Mouse (Mus musculus) C2C12 (cell line): ENCODE data around the gene Man2a2. TPM values are rescaled to one million over a fixed set of nuclear protein-coding genes. Genes with fewer than 3 reads are reported as not detected.
"Not testable (repeated sequence)": the region's sequence is repeated elsewhere in the genome, so short reads cannot be mapped to it uniquely, and the experiment has no call there.

Source experiments
- H3K27me3 ChIP-seq: one replicate; pipeline ENCODE4 v1.6.1; 2011; ENCODE audit not compliant: control insufficient read depth, insufficient read depth, insufficient read length
- H3K36me3 ChIP-seq: one replicate; pipeline ENCODE4 v1.6.1; 2011; ENCODE audit not compliant: control insufficient read depth, insufficient read depth
- H3K4me3 ChIP-seq: one replicate; pipeline ENCODE4 v1.5.1; 2011; ENCODE audit warnings: mild to moderate bottlenecking, control low read depth; ENCODE audit not compliant: poor library complexity, insufficient read depth, severe bottlenecking
- H3K79me2 ChIP-seq: one replicate; pipeline ENCODE4 v1.6.1; 2011; ENCODE audit not compliant: control insufficient read depth, insufficient read depth
- H3K79me3 ChIP-seq: one replicate; pipeline ENCODE4 v1.6.1; 2011; ENCODE audit warnings: low read depth, control low read depth
- H3ac ChIP-seq: one replicate; pipeline ENCODE3; 2011; ENCODE audit warnings: low read depth; ENCODE audit not compliant: control insufficient read depth, insufficient read length
- CEBPB ChIP-seq: IDR thresholded peaks from one replicate; pipeline ENCODE4 v1.6.1; 2011; ENCODE audit warnings: low read depth, mild to moderate bottlenecking, control low read depth, moderate library complexity
- CTCF ChIP-seq: IDR thresholded peaks from one replicate; pipeline ENCODE4 v1.5.1; 2011; ENCODE audit not compliant: control insufficient read depth, insufficient read depth, insufficient read length
- FOSL1 ChIP-seq: IDR thresholded peaks from one replicate; pipeline ENCODE4 v1.8.0; 2011; ENCODE audit warnings: mild to moderate bottlenecking, low read length; ENCODE audit not compliant: poor library complexity, insufficient read depth, severe bottlenecking
- MAX ChIP-seq: IDR thresholded peaks from one replicate; pipeline ENCODE4 v1.6.1; 2011; ENCODE audit warnings: mild to moderate bottlenecking, control low read depth
- MYOD1 ChIP-seq: IDR thresholded peaks from one replicate; pipeline ENCODE4 v1.6.1; 2011; ENCODE audit warnings: low read depth; ENCODE audit not compliant: control insufficient read depth, insufficient read length
- MYOG ChIP-seq: IDR thresholded peaks from one replicate; pipeline ENCODE4 v1.6.1; 2011; ENCODE audit not compliant: control insufficient read depth, insufficient read length; ENCODE audit errors: extremely low read depth
- USF1 ChIP-seq: IDR thresholded peaks from one replicate; pipeline ENCODE4 v1.6.1; 2011; ENCODE audit warnings: low read depth, mild to moderate bottlenecking, control low read depth, moderate library complexity
- polyA plus RNA-seq: library from polyadenylated mRNA; unstranded; fragments of >200 nt; fragmentation: generic; extraction: Trizol; gene quantifications from one replicate; pipeline ENCODE4 v1.2.1, GENCODE M21; 2012; ENCODE audit warnings: missing spikeins

The Man2a2 gene
- polyA plus RNA-seq, 1 experiment = 21.5 TPM

GRCm38 (mm10) chr7:80397986-80398385 is 26.8 kb upstream of the Man2a2 start:
- TF ChIP-seq MYOD1 = no peak
- no peak for TF ChIP-seq MYOG
- no peak for TF ChIP-seq CTCF
- TF ChIP-seq MAX = no peak
- TF ChIP-seq USF1 = no peak
- no peak for TF ChIP-seq FOSL1
- TF ChIP-seq CEBPB = no peak
- H3K27me3 ChIP-seq = no peaks in the 10 kb centered on the region
- H3ac ChIP-seq = no peak overlapping the region
- peaks cover 43% of the 10 kb centered on the region for H3K36me3 ChIP-seq
- peaks cover 30% of the 10 kb centered on the region for H3K79me3 ChIP-seq
- peaks cover 59% of the 10 kb centered on the region for H3K79me2 ChIP-seq
- H3K4me3 ChIP-seq = no peak overlapping the region

DNA sequence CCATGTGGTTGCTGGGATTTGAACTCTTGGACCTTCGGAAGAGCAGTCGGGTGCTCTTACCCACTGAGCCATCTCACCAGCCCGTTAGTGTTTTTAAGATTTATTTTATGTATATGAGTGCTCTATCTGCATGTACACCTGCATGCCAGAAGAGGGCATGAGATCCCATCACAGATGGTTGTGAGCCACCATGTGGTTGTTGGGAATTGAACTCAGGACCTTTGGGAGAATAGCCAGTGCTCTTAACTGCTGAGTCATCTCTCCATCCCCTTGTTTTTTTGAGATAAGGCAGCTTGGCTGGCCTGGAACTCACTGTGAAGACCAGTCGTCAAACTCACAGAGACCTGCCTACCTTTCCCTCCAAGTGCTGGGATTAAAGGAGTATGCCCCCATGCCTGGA is 25.3 kb upstream of the Man2a2 start:
- Histone ChIP-seq H3K79me2 (peaks cover 48% of the 10 kb centered on the region), H3K36me3 (peaks cover 58% of the 10 kb centered on the region), H3K79me3 (peaks cover 28% of the 10 kb centered on the region)
- not testable (repeated sequence) for H3K4me3 ChIP-seq, H3ac ChIP-seq, H3K27me3 ChIP-seq

DNA sequence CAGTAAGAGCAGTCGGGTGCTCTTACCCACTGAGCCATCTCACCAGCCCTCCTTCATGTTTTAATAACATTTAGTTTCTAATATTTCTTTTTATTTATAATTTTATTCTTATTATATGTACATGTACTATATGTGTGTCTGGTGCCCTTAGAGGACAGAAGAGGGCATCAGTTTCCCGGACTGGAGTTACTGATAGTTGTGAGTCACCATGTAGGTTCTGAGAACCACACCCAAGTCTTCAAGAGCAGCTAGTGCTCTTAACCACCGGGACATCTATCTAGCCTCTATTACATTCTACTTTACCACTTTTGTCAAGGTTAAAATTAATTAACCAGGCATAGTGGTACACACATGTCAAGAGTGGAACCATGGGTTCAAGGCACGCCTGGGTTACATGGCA is 23.4 kb upstream of the Man2a2 start:
- Histone ChIP-seq H3K27me3 (no peaks in the 10 kb centered on the region), H3K36me3 (peaks cover 64% of the 10 kb centered on the region), H3K79me2 (peaks cover 29% of the 10 kb centered on the region), H3K4me3 (no peak overlapping the region), H3K79me3 (peaks cover 16% of the 10 kb centered on the region), H3ac (no peak overlapping the region)
- TF ChIP-seq MYOD1 (no peak), FOSL1 (no peak), MYOG (no peak), CTCF (no peak), MAX (no peak), CEBPB (no peak)

GRCm38 (mm10) chr7:80392119-80392518 is 20.9 kb upstream of the Man2a2 start:
- no peak overlapping the region for H3ac ChIP-seq
- H3K79me2 ChIP-seq = peaks cover 5% of the 10 kb centered on the region
- H3K4me3 ChIP-seq = no peak overlapping the region
- no peaks in the 10 kb centered on the region for H3K27me3 ChIP-seq
- H3K79me3 ChIP-seq = no peaks in the 10 kb centered on the region
- H3K36me3 ChIP-seq = peaks cover 53% of the 10 kb centered on the region
- no peak for TF ChIP-seq MAX
- TF ChIP-seq USF1 = no peak
- TF ChIP-seq FOSL1 = no peak
- no peak for TF ChIP-seq CEBPB
- TF ChIP-seq MYOD1 = no peak
- no peak for TF ChIP-seq CTCF
- no peak for TF ChIP-seq MYOG

DNA sequence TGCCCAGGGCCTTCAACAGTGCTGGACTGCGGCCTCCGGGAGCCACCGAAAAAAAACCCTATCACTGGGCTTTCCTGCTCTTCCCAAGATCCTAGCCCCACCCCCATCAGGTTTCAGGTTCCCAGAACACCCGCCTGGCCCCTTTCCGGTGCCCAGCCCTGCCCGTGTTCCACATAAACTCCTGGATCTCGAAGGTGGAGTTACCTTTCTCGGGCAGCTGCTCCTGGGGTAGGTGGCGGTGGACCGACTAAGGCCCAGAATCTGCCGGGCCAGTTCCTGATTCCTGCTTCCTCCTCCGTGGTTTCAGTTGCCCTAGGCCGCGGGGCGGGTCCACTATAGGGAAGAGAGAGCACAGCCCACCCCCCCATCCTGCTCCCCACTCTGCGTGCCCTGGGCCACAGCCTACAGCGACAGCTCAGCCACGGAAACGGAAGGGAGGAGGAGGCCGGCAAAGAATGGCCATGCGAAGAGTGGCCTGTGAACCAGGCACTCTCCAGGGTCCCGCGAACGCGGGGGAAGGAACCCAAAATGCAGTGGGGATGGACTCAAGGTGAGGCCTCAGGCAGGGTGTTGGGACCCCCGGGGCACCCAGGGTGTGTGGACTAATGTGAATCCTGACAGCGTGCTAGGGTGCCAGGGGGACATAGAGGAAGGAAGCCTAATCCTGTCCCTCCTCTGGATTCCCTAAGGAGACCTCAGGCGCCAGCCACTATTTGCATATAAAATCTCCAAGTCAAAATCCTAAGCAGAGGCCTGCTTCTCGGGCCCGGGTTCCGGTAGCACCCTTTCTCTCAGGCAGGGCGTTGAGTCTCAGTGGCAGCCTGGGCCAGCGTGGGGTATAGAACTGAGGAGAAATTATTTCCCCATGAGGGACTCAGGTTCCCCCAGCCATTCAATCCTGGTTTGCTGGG is 16.7 kb upstream of the Man2a2 start, which contains the start of gene Fes:
Gene Fes, minus strand, starts transcription at position 314 of the 911 bp plus-strand sequence.
- H3ac ChIP-seq = no peak within 1 kb of the TSS
- TF ChIP-seq FOSL1 (no peak), MAX (no peak), CTCF (no peak), MYOD1 (no peak), USF1 (no peak), CEBPB (no peak), MYOG (no peak)

DNA sequence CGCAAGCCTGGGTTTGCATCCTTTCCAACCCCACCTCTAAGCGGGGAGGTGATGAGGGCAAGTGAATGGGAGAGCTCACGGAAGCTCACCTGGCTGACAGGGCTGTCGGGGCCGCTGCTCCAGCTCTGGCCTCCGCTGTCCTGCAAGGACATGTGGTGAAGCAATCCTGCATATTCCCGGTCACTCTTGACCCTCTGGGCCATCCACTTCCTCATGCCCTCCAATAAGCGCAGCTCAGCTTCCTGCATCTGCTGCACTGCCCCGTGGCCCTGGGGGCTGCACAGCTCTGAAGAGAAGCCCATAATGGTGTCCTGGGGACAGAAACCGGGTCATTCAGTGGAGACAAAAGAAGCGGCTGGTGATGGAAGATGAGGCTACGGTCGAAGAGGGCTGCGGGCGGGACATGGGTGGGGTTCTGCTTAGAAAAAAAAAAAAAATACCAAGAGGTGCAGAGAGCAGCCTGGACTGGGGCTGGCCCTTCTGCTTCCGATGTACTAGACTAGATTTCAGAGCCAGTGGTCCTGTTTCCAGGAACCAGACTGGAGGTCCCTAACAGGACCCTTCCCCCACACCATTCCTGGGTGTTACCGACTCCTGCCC is 16.0 kb upstream of the Man2a2 start:
- Histone ChIP-seq H3ac (no peak overlapping the region), H3K79me2 (no peaks in the 10 kb centered on the region), H3K79me3 (no peaks in the 10 kb centered on the region), H3K4me3 (no peak overlapping the region), H3K27me3 (no peaks in the 10 kb centered on the region), H3K36me3 (peaks cover 13% of the 10 kb centered on the region)
- no peak for TF ChIP-seq CEBPB
- no peak for TF ChIP-seq USF1
- TF ChIP-seq MYOG = no peak
- TF ChIP-seq CTCF = no peak
- TF ChIP-seq MAX = no peak
- TF ChIP-seq MYOD1 = no peak
- TF ChIP-seq FOSL1 = no peak

More for the DNA sequence above, 16.7 kb upstream of the Man2a2 start, which contains the start of gene Fes:
- H3K79me2 ChIP-seq = no peaks in the 10 kb centered on the region
- no peaks in the 10 kb centered on the region for H3K79me3 ChIP-seq
- H3K4me3 ChIP-seq = no peak within 1 kb of the TSS
- peaks cover 20% of the 10 kb centered on the region for H3K36me3 ChIP-seq
- H3K27me3 ChIP-seq = no peaks in the 10 kb centered on the region
